Mouse (Mus musculus) myocyte (in vitro differentiated cells): ENCODE measurements around the gene Notch4. TPM values are rescaled to one million over a fixed set of nuclear protein-coding genes. Genes with fewer than 3 reads are reported as not detected.

ENCODE experiments used
- H3K27me3 ChIP-seq: one replicate; pipeline ENCODE4 v1.6.1; 2011; ENCODE audit not compliant: control insufficient read depth, insufficient read depth, insufficient read length
- H3K36me3 ChIP-seq: one replicate; pipeline ENCODE4 v1.6.1; 2011; ENCODE audit not compliant: control insufficient read depth, insufficient read depth
- H3K4me2 ChIP-seq: one replicate; pipeline ENCODE4 v1.6.1; 2011; ENCODE audit warnings: low read depth, control low read depth
- H3K4me3 ChIP-seq: one replicate; pipeline ENCODE4 v1.5.1; 2011; ENCODE audit warnings: mild to moderate bottlenecking, control low read depth, moderate library complexity
- H3K79me2 ChIP-seq: one replicate; pipeline ENCODE4 v1.6.1; 2011; ENCODE audit not compliant: control insufficient read depth, insufficient read depth
- H3ac ChIP-seq: one replicate; pipeline ENCODE4 v1.6.1; 2011; ENCODE audit not compliant: control insufficient read depth, insufficient read length
- CEBPB ChIP-seq: IDR thresholded peaks from 2 replicates; pipeline ENCODE4 v1.6.1; 2011; ENCODE audit warnings: mild to moderate bottlenecking, moderate library complexity; ENCODE audit not compliant: poor library complexity, insufficient read depth, severe bottlenecking
- E2F4 ChIP-seq: IDR thresholded peaks from one replicate; pipeline ENCODE4 v1.6.1; 2011; ENCODE audit warnings: mild to moderate bottlenecking, control low read depth, moderate library complexity; ENCODE audit not compliant: insufficient read depth
- MAX ChIP-seq: IDR thresholded peaks from one replicate; pipeline ENCODE4 v1.6.1; 2011; ENCODE audit warnings: low read depth, mild to moderate bottlenecking, control low read depth
- MYOD1 ChIP-seq, 3 experiments: IDR thresholded peaks; one replicate each; pipeline ENCODE4 v1.6.1; 2011; ENCODE audit warnings: control low read depth in 2 of 3, low read depth in 2 of 3, mild to moderate bottlenecking in 2 of 3, moderate library complexity in 1 of 3; ENCODE audit not compliant: insufficient read length in 2 of 3, control insufficient read depth in 1 of 3
- MYOG ChIP-seq, 3 experiments: IDR thresholded peaks; one replicate each; pipeline ENCODE4 v1.6.1; 2011; ENCODE audit warnings: control low read depth in 2 of 3, low read depth in 2 of 3, mild to moderate bottlenecking in 2 of 3; ENCODE audit not compliant: insufficient read length in 2 of 3, control insufficient read depth in 1 of 3, insufficient read depth in 1 of 3
- POLR2A ChIP-seq: IDR thresholded peaks from one replicate; pipeline ENCODE4 v1.6.1; 2011; ENCODE audit warnings: low read depth, mild to moderate bottlenecking, control low read depth, moderate library complexity; ENCODE audit not compliant: insufficient read length
- POLR2AphosphoS2 ChIP-seq: IDR thresholded peaks from one replicate; pipeline ENCODE4 v1.6.1; 2011; ENCODE audit warnings: low read depth, control low read depth; ENCODE audit not compliant: insufficient read length
- REST ChIP-seq: IDR thresholded peaks from one replicate; pipeline ENCODE4 v1.6.1; 2011; ENCODE audit warnings: mild to moderate bottlenecking, control low read depth, moderate library complexity; ENCODE audit not compliant: insufficient read depth, insufficient read length
- SRF ChIP-seq: IDR thresholded peaks from one replicate; pipeline ENCODE4 v1.6.1; 2011; ENCODE audit warnings: low read depth; ENCODE audit not compliant: control insufficient read depth, insufficient read length
- TCF12 ChIP-seq: IDR thresholded peaks from one replicate; pipeline ENCODE4 v1.6.1; 2011; ENCODE audit warnings: mild to moderate bottlenecking, control low read depth; ENCODE audit not compliant: poor library complexity, insufficient read depth, severe bottlenecking
- TCF3 ChIP-seq: IDR thresholded peaks from one replicate; pipeline ENCODE4 v1.6.1; 2011; ENCODE audit warnings: low read depth, control low read depth; ENCODE audit not compliant: insufficient read length
- USF1 ChIP-seq: IDR thresholded peaks from one replicate; pipeline ENCODE4 v1.6.1; 2011; ENCODE audit warnings: low read depth, mild to moderate bottlenecking, control low read depth, moderate library complexity
- polyA plus RNA-seq: library from polyadenylated mRNA; unstranded; fragments of >200 nt; fragmentation: generic; extraction: Trizol; gene quantifications from one replicate; pipeline ENCODE4 v1.2.1, GENCODE M21; 2012; ENCODE audit warnings: missing spikeins

Notch4 gene
- polyA plus RNA-seq, 1 experiment: 0.31 TPM

GRCm38 (mm10) chr17:34572361-34572760 lies 8.3 kb downstream of the Notch4 start:
- TF ChIP-seq MAX (no peak), TCF12 (no peak)

GRCm38 (mm10) chr17:34576577-34576976 lies 12.5 kb downstream of the Notch4 start:
- Histone ChIP-seq H3K4me2 (no peak overlapping the region), H3K36me3 (no peaks in the 10 kb centered on the region), H3ac (no peak overlapping the region), H3K79me2 (no peaks in the 10 kb centered on the region), H3K27me3 (peaks cover 31% of the 10 kb centered on the region), H3K4me3 (no peak overlapping the region)
- TF ChIP-seq POLR2A: no peak
- no peak for TF ChIP-seq USF1
- TF ChIP-seq TCF3: no peak
- TF ChIP-seq SRF: no peak
- TF ChIP-seq REST: no peak
- TF ChIP-seq CEBPB: no peak
- no peak for TF ChIP-seq MYOG (IDR thresholded peaks at IDR 0.05; ENCODE audit: control insufficient read depth in 1 of 3, insufficient read depth in 1 of 3, insufficient read length in 2 of 3, low read depth in 2 of 3)
- TF ChIP-seq TCF12: no peak
- no peak for TF ChIP-seq MYOD1 (IDR thresholded peaks at IDR 0.05; ENCODE audit: control insufficient read depth in 1 of 3, insufficient read length in 2 of 3, low read depth in 2 of 3)
- no peak for TF ChIP-seq E2F4
- no peak for TF ChIP-seq MAX
- no peak for TF ChIP-seq POLR2AphosphoS2

More at GRCm38 (mm10) chr17:34572361-34572760, 8.3 kb downstream of the Notch4 start:
- H3ac ChIP-seq: no peak overlapping the region
- H3K4me2 ChIP-seq: no peak overlapping the region
- H3K36me3 ChIP-seq: no peaks in the 10 kb centered on the region
- H3K27me3 ChIP-seq: peaks cover 33% of the 10 kb centered on the region
- no peak overlapping the region for H3K4me3 ChIP-seq
- H3K79me2 ChIP-seq: no peaks in the 10 kb centered on the region

GRCm38 (mm10) chr17:34578070-34578469 lies 14.0 kb downstream of the Notch4 start:
- H3K36me3 ChIP-seq: no peaks in the 10 kb centered on the region
- TF ChIP-seq POLR2A (no peak), USF1 (no peak), SRF (no peak), POLR2AphosphoS2 (no peak), E2F4 (no peak)
- no peaks in the 10 kb centered on the region for H3K79me2 ChIP-seq
- peaks cover 31% of the 10 kb centered on the region for H3K27me3 ChIP-seq
- H3ac ChIP-seq: no peak overlapping the region
- H3K4me3 ChIP-seq: no peak overlapping the region
- no peak overlapping the region for H3K4me2 ChIP-seq

- Histone ChIP-seq H3K27me3 (peaks cover 9% of the 10 kb centered on the region), H3K36me3 (no peaks in the 10 kb centered on the region), H3K4me3 (no peak overlapping the region), H3K79me2 (no peaks in the 10 kb centered on the region), H3K4me2 (no peak overlapping the region), H3ac (no peak overlapping the region)
- TF ChIP-seq REST: no peak
- no peak for TF ChIP-seq MYOG (IDR thresholded peaks at IDR 0.05; ENCODE audit: control insufficient read depth in 1 of 3, insufficient read depth in 1 of 3, insufficient read length in 2 of 3, low read depth in 2 of 3)
- no peak for TF ChIP-seq CEBPB
- TF ChIP-seq MAX: no peak
- TF ChIP-seq TCF12: no peak
- TF ChIP-seq SRF: no peak
- no peak for TF ChIP-seq USF1
- TF ChIP-seq MYOD1 (IDR thresholded peaks at IDR 0.05; ENCODE audit: control insufficient read depth in 1 of 3, insufficient read length in 2 of 3, low read depth in 2 of 3): no peak
- TF ChIP-seq TCF3: no peak
- no peak for TF ChIP-seq POLR2A
- TF ChIP-seq POLR2AphosphoS2: no peak
- no peak for TF ChIP-seq E2F4
These were observed 18.5 kb downstream of the Notch4 start for GRCm38 (mm10) chr17:34582528-34582927.

GRCm38 (mm10) chr17:34583397-34583796 lies 19.3 kb downstream of the Notch4 start:
- H3K4me3 ChIP-seq: no peak overlapping the region
- no peak overlapping the region for H3K4me2 ChIP-seq
- TF ChIP-seq SRF: no peak
- TF ChIP-seq CEBPB: no peak
- TF ChIP-seq MYOG (IDR thresholded peaks at IDR 0.05; ENCODE audit: control insufficient read depth in 1 of 3, insufficient read depth in 1 of 3, insufficient read length in 2 of 3, low read depth in 2 of 3): no peak
- no peak for TF ChIP-seq POLR2A
- no peak for TF ChIP-seq MAX
- TF ChIP-seq E2F4: no peak
- TF ChIP-seq MYOD1 (IDR thresholded peaks at IDR 0.05; ENCODE audit: control insufficient read depth in 1 of 3, insufficient read length in 2 of 3, low read depth in 2 of 3): no peak
- TF ChIP-seq TCF3: no peak
- no peak for TF ChIP-seq REST
- no peak for TF ChIP-seq TCF12
- TF ChIP-seq USF1: no peak
- TF ChIP-seq POLR2AphosphoS2: no peak
- H3K27me3 ChIP-seq: peaks cover 9% of the 10 kb centered on the region
- no peaks in the 10 kb centered on the region for H3K79me2 ChIP-seq
- no peaks in the 10 kb centered on the region for H3K36me3 ChIP-seq
- H3ac ChIP-seq: no peak overlapping the region
